Mouse (Mus musculus): Measurements from ENCODE around the gene Aip. TPM values are rescaled to one million over a fixed set of nuclear protein-coding genes. Genes with fewer than 3 reads are reported as not detected.

Aip gene
- polyA plus RNA-seq, 1 experiment from 2014 or later: 83.2 TPM

DNA sequence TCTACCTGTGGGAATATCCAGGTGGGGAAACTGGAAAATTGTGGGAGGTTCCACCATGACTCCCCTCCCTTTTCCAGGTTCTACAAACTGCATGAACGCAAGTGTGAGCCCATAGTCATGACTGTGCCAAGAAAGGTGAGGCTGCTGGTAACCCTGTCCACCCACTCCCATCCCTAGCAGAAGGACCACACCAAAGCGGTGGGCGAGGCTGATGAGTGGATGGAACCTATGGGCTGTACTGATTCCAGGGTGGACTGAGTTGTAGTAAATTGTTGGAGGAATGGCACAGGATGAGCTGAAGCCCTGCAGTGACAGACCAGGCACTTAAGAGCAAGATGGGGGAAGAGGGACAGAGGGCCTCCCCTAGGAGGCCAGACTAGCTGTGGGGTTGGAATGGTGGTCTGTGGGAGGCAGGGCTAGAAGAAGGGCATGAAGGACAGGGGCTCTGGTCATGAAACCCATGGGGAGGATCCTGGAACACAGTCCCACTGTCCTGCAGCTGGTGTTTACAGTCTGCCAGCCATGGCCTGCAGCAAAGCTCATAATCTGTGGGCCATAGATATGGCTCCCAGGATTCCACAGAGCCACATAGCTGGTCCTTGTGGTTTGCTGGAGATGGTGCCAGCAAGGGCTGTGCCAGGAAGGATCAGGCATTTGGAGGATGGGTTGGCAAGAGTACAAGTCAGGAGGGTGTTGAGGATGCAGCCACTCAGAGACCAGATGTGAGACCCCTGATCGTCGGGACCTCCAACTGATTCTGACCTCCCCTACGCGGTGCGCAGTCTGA is 27.0 kb upstream of the Aip start:
- Histone ChIP-seq H3K27ac (no peak overlapping the region), H3K4me2 (ENCODE audit: low read length) (no peak overlapping the region), H3K9me3 (replicated peaks; ENCODE audit: low read length) (no peaks in the 10 kb centered on the region), H3K4me1 (replicated peaks; ENCODE audit: insufficient read depth, low read length) (peaks cover 11% of the 10 kb centered on the region; the same call in 1 of the 2 replicates), H3K9ac (ENCODE audit: low read depth, low read length) (no peak overlapping the region), H3K27me3 (ENCODE audit: insufficient read depth, low read length) (no peaks in the 10 kb centered on the region), H3K4me3 (replicated peaks; ENCODE audit: low read depth, low read length) (no peak overlapping the region), H3K36me3 (ENCODE audit: insufficient read depth, low read length) (peaks cover 27% of the 10 kb centered on the region)
- no peak for ATAC-seq (replicated peaks; ENCODE audit: low FRiP score, low read depth)
- TF ChIP-seq CTCF (IDR thresholded peaks at IDR 0.05; ENCODE audit: low read depth): no peak
- no peak for DNase-seq (ENCODE audit: low spot score)
- WGBS: 84% methylated on average over 8 of the region's 8 CpGs

DNA sequence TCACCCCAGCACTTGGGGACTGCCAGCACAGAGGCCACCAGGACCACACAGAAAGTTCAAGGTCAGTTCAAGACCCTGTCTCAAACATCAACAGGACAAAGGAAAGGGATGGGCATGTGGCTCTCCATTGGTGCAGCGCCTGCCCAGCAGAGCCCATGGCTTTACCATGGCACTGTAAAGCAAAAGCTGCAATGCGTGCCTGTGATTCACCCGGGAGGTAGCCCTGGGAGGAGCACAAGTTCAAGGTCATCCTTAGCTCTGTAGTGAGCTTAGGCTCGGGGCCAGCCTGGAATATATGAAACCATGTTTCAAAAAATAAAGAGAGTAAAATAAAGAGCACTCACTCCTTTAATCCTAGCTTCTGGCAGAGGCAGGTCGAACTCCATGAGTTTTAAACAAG is 26.2 kb upstream of the Aip start:
- Histone ChIP-seq H3K9ac (ENCODE audit: low read depth, low read length) (no peak overlapping the region), H3K9me3 (replicated peaks; ENCODE audit: low read length) (no peaks in the 10 kb centered on the region), H3K27ac (no peak overlapping the region), H3K4me1 (replicated peaks; ENCODE audit: insufficient read depth, low read length) (peaks cover 11% of the 10 kb centered on the region; the same call in 1 of the 2 replicates), H3K27me3 (ENCODE audit: insufficient read depth, low read length) (no peaks in the 10 kb centered on the region), H3K4me2 (ENCODE audit: low read length) (no peak overlapping the region), H3K4me3 (replicated peaks; ENCODE audit: low read depth, low read length) (no peak overlapping the region), H3K36me3 (ENCODE audit: insufficient read depth, low read length) (peaks cover 22% of the 10 kb centered on the region)
- no peak for TF ChIP-seq CTCF (IDR thresholded peaks at IDR 0.05; ENCODE audit: low read depth)
- 88% methylated on average over 5 of the region's 5 CpGs for WGBS
- no peak for ATAC-seq (replicated peaks; ENCODE audit: low FRiP score, low read depth)
- no peak for DNase-seq (ENCODE audit: low spot score)

DNA sequence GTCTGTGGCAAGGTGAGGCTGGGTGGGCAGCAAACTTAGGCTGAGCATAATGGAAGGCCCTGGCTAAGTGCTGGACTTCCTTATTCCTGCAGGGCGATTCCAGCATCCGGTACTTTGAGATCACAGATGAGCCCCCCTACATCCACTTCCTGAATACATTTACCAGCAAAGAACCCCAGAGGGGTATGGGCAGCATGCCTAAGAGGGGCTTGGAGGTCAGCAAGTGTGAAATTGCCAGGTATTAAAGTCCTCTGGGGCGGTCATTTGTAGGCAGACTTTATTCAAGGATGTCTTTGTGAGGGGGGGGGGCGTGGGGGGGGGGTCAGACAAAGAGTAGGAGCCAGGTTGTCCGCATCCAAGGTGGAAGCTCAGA is 25.8 kb upstream of the Aip start:
- Histone ChIP-seq H3K4me2 (ENCODE audit: low read length) (no peak overlapping the region), H3K4me1 (replicated peaks; ENCODE audit: insufficient read depth, low read length) (peaks cover 11% of the 10 kb centered on the region; the same call in 1 of the 2 replicates), H3K27ac (no peak overlapping the region), H3K9ac (ENCODE audit: low read depth, low read length) (no peak overlapping the region), H3K4me3 (replicated peaks; ENCODE audit: low read depth, low read length) (no peak overlapping the region), H3K36me3 (ENCODE audit: insufficient read depth, low read length) (peaks cover 22% of the 10 kb centered on the region), H3K9me3 (replicated peaks; ENCODE audit: low read length) (no peaks in the 10 kb centered on the region), H3K27me3 (ENCODE audit: insufficient read depth, low read length) (no peaks in the 10 kb centered on the region)
- TF ChIP-seq CTCF (IDR thresholded peaks at IDR 0.05; ENCODE audit: low read depth): no peak
- WGBS: 89% methylated on average over 4 of the region's 5 CpGs
- no peak for DNase-seq (ENCODE audit: low spot score)
- no peak for ATAC-seq (replicated peaks; ENCODE audit: low FRiP score, low read depth)

DNA sequence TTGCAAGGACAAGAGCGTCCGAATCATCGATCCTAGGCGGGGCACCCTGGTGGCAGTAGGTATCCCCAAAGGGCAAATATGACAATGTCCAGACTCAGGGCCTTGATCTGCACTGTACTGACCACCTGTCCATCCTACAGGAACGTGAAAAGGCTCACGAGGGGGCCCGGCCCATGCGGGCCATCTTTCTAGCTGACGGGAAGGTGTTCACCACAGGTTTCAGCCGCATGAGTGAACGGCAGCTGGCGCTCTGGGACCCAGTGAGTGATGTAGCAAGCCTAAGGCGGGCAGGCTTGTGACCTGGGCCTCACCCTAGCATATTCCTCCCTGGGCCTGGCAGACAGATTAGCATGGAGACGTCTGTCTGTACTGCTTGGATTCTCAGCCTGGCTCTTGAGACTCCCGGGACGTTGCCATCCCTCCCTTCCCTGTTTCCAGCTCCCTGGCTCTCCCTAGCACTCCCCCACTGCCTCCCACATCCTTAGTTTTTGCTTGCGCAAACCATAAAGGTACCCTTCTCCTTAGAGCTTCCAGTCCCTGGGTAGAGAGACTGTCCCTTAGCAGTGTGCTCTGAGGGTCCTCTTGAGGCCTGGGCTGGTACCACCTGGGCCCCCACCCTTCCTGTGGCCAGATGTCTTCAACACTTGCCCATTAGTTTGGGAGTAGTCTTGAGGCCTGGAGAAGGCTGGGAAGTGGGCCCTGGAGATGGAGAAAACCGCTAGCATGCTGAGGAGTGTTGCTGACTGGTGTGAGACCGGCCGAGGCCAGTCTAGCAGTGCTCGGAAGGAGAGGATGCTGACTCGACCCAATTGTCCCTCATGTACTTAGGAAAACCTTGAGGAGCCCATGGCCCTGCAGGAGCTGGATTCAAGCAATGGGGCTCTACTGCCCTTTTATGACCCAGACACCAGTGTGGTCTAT is 25.2 kb upstream of the Aip start:
- Histone ChIP-seq H3K27me3 (ENCODE audit: insufficient read depth, low read length) (no peaks in the 10 kb centered on the region), H3K4me2 (ENCODE audit: low read length) (no peak overlapping the region), H3K9me3 (replicated peaks; ENCODE audit: low read length) (no peaks in the 10 kb centered on the region), H3K36me3 (ENCODE audit: insufficient read depth, low read length) (peaks cover 22% of the 10 kb centered on the region), H3K4me1 (replicated peaks; ENCODE audit: insufficient read depth, low read length) (peaks cover 11% of the 10 kb centered on the region; the same call in 1 of the 2 replicates), H3K9ac (ENCODE audit: low read depth, low read length) (no peak overlapping the region), H3K4me3 (replicated peaks; ENCODE audit: low read depth, low read length) (no peak overlapping the region), H3K27ac (no peak overlapping the region)
- TF ChIP-seq CTCF (IDR thresholded peaks at IDR 0.05; ENCODE audit: low read depth): no peak
- ATAC-seq (replicated peaks; ENCODE audit: low FRiP score, low read depth): no peak
- 77% methylated on average over 22 of the region's 22 CpGs for WGBS
- no peak for DNase-seq (ENCODE audit: low spot score)

DNA sequence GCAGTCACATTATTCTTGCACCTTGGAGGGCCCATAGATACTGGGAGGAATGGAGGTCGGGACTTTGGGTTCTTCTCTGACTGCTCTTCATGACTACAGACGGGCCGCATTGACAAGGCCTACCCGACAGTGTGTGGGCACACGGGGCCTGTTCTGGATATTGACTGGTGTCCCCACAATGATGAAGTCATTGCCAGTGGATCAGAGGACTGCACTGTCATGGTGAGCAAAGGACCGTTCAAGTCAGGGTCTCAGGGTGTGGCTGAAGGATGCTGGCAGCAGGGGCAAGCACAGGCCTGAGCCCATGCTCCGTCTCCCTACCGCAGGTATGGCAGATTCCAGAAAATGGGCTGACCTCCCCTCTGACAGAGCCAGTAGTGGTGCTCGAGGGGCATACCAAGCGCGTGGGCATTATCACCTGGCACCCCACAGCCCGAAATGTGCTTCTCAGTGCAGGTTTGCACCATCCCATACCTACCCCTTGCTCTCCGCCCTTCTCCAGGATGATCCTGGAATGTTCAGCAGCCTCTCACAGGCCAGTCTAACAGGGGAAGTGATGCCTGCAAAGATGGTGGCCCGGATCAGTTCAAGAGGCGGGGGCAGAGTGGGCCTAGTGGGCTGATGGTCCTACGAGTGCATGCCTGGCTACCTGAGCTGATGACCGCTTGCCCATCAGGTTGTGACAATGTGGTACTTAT is 24.3 kb upstream of the Aip start:
- peak overlapping the region; percentile 89 for H3K4me2 ChIP-seq (ENCODE audit: low read length)
- WGBS: 92% methylated on average over 17 of the region's 17 CpGs
- H3K4me1 ChIP-seq (replicated peaks; ENCODE audit: insufficient read depth, low read length): peaks cover 11% of the 10 kb centered on the region; the same call in 1 of the 2 replicates
- H3K36me3 ChIP-seq (ENCODE audit: insufficient read depth, low read length): peaks cover 22% of the 10 kb centered on the region
- H3K4me3 ChIP-seq (replicated peaks; ENCODE audit: low read depth, low read length): no peak overlapping the region
- no peaks in the 10 kb centered on the region for H3K9me3 ChIP-seq (replicated peaks; ENCODE audit: low read length)
- H3K9ac ChIP-seq (ENCODE audit: low read depth, low read length): 0 out of 2 replicates have a peak overlapping the region, but pooled peaks have one; percentile 2
- no peak for TF ChIP-seq CTCF (IDR thresholded peaks at IDR 0.05; ENCODE audit: low read depth)
- ATAC-seq (replicated peaks; ENCODE audit: low FRiP score, low read depth) (0 out of 2 replicates have a peak, but pooled peaks have one; percentile 3), DNase-seq (ENCODE audit: low spot score) (no peak)
- no peak overlapping the region for H3K27ac ChIP-seq
- no peaks in the 10 kb centered on the region for H3K27me3 ChIP-seq (ENCODE audit: insufficient read depth, low read length)

DNA sequence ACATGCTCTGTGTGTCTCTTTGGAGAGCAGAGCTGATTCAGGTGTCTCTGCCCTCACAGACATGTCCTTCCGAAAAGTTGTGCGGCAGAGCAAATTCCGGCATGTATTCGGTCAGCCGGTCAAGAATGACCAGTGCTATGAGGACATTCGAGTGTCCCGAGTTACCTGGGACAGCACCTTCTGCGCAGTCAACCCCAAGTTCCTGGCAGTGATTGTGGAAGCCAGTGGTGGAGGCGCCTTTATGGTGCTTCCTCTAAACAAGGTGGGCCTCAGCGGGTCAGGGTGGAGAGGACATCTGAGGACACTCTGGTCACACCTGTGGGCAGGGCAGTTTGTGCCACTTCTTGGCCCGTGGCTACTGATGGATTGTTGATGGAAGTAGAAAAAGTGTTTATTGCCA is 23.6 kb upstream of the Aip start:
- no peak for ATAC-seq (replicated peaks; ENCODE audit: low FRiP score, low read depth)
- 69% methylated on average over 11 of the region's 11 CpGs for WGBS

More for the DNA sequence above, 23.6 kb upstream of the Aip start:
- Histone ChIP-seq H3K27me3 (ENCODE audit: insufficient read depth, low read length) (no peaks in the 10 kb centered on the region), H3K36me3 (ENCODE audit: insufficient read depth, low read length) (peaks cover 22% of the 10 kb centered on the region), H3K27ac (peak overlapping the region; percentile 87; the same call in 1 of the 2 replicates), H3K4me3 (replicated peaks; ENCODE audit: low read depth, low read length) (peak overlapping the region; percentile 98), H3K4me1 (replicated peaks; ENCODE audit: insufficient read depth, low read length) (peaks cover 11% of the 10 kb centered on the region; the same call in 1 of the 2 replicates), H3K9ac (ENCODE audit: low read depth, low read length) (peak overlapping the region; percentile 93), H3K4me2 (ENCODE audit: low read length) (peak overlapping the region; percentile 89), H3K9me3 (replicated peaks; ENCODE audit: low read length) (no peaks in the 10 kb centered on the region)
- DNase-seq (ENCODE audit: low spot score): no peak
- TF ChIP-seq CTCF (IDR thresholded peaks at IDR 0.05; ENCODE audit: low read depth): no peak

All from kidney, postnatal 0 days (tissue).